Mouse (Mus musculus): Measurements from ENCODE around the gene Npsr1. TPM values are rescaled to one million over a fixed set of nuclear protein-coding genes. Genes with fewer than 3 reads are reported as not detected.

Gene Npsr1
- total and polyA plus RNA-seq, 3 experiments = 0.13 TPM; not detected in 1

DNA sequence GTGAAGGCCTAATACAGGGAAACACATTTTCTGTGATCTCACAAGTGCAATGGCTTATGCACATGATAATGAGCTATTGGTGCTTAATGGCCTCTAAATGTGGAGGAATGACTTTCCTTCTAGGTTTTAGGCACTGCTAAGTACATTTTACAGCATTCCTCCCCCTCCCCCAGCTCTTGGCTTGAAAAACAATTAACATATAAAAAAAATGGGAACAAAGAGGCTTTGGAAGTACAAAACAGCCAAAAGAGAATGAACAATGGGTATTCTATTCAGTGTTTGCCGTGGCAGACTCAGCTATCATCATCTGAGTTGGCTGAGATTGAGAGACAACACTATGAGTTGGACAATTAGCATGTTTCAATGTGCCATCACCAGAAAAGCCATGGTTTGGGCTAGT lies 62.6 kb downstream of the Npsr1 start:
- no peak overlapping the region for H3K27ac ChIP-seq (ENCODE audit: insufficient read depth, low read depth)
- H3K9ac ChIP-seq (ENCODE audit: insufficient read depth, low read depth) = no peak overlapping the region
- H3K4me2 ChIP-seq (ENCODE audit: insufficient read depth, low read depth, poor library complexity, severe bottlenecking) = no peak overlapping the region
- H3K27me3 ChIP-seq (replicated peaks) = no peaks in the 10 kb centered on the region
- DNase-seq (ENCODE audit: extremely low read depth) = no peak
- in situ Hi-C loops (cut with MboI; ENCODE audit: low pct_ligation_motif_present, low pct_unique_long_range_greater_than_20kb, low sequenced_read_pairs) = no loop called here
- no peaks in the 10 kb centered on the region for H3K79me2 ChIP-seq (replicated peaks; ENCODE audit: control insufficient read depth, extremely low read depth, insufficient read depth, poor library complexity, severe bottlenecking)
- no peak overlapping the region for H3K4me3 ChIP-seq (replicated peaks in 1 of 3; ENCODE audit: low read depth in 2 of 3, low read length in 2 of 3, poor library complexity in 1 of 3)
- no peaks in the 10 kb centered on the region for H3K9me3 ChIP-seq (replicated peaks; ENCODE audit: low read length)
- TF ChIP-seq ZKSCAN1 (IDR thresholded peaks at IDR 0.05; ENCODE audit: borderline replicate concordance, low read depth, low read length) (no peak), ETS1 (conservative IDR thresholded peaks at IDR 0.05; ENCODE audit: low read depth, low read length) (no peak), CHD1 (IDR thresholded peaks at IDR 0.05; ENCODE audit: low read depth, low read length) (no peak), NELFE (IDR thresholded peaks at IDR 0.05; ENCODE audit: low read depth, low read length) (no peak), ZC3H11A (IDR thresholded peaks at IDR 0.05; ENCODE audit: low read depth, low read length) (no peak), JUND (conservative IDR thresholded peaks at IDR 0.05; ENCODE audit: low read depth, low read length) (no peak), RCOR1 (conservative IDR thresholded peaks at IDR 0.05; ENCODE audit: low read depth, low read length) (no peak), JUN (IDR thresholded peaks at IDR 0.05; ENCODE audit: insufficient read depth, low read depth, low read length) (no peak)
- dilution Hi-C loops (cut with MboI; ENCODE audit: extremely low pct_ligation_motif_present, extremely low pct_unique_long_range_greater_than_20kb, low sequenced_read_pairs) = no loop called here
- H3K36me3 ChIP-seq (replicated peaks in 1 of 2; ENCODE audit: control insufficient read depth in 1 of 2, insufficient read depth in 1 of 2, low read length in 1 of 2) = no peaks in the 10 kb centered on the region
- no peaks in the 10 kb centered on the region for H3K4me1 ChIP-seq (ENCODE audit: control insufficient read depth in 1 of 2, insufficient read depth in 2 of 2)

DNA sequence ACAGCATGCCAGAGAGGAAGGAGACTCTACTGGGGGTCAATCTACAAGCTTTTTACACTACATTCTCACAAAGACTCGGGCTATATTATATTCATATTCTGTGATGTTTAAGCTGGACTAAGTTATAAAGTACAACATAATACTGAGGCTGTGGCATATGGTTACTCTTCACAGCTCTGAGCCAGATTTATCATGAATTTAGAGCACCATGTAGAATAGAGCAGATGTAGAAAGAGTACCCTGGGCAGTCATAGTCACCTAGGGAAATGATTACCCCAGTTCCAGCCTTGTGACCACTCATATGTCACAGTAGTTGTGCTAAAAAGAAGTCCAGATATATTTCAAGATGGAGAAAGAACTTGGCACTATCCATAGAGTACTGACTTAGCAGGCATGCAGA lies 70.7 kb downstream of the Npsr1 start:
- dilution Hi-C loops (cut with MboI; ENCODE audit: extremely low pct_ligation_motif_present, extremely low pct_unique_long_range_greater_than_20kb, low sequenced_read_pairs) (no loop called here), in situ Hi-C loops (cut with MboI; ENCODE audit: low pct_ligation_motif_present, low pct_unique_long_range_greater_than_20kb, low sequenced_read_pairs) (no loop called here)
- DNase-seq (ENCODE audit: extremely low read depth) = no peak
- Histone ChIP-seq H3K9ac (ENCODE audit: insufficient read depth, low read depth) (no peak overlapping the region), H3K27ac (ENCODE audit: insufficient read depth, low read depth) (no peak overlapping the region), H3K4me2 (ENCODE audit: insufficient read depth, low read depth, poor library complexity, severe bottlenecking) (no peak overlapping the region), H3K36me3 (replicated peaks in 1 of 2; ENCODE audit: control insufficient read depth in 1 of 2, insufficient read depth in 1 of 2, low read length in 1 of 2) (no peaks in the 10 kb centered on the region), H3K4me1 (ENCODE audit: control insufficient read depth in 1 of 2, insufficient read depth in 2 of 2) (no peaks in the 10 kb centered on the region), H3K27me3 (replicated peaks) (no peaks in the 10 kb centered on the region), H3K79me2 (replicated peaks; ENCODE audit: control insufficient read depth, extremely low read depth, insufficient read depth, poor library complexity, severe bottlenecking) (no peaks in the 10 kb centered on the region), H3K9me3 (replicated peaks; ENCODE audit: low read length) (no peaks in the 10 kb centered on the region), H3K4me3 (replicated peaks in 1 of 3; ENCODE audit: low read depth in 2 of 3, low read length in 2 of 3, poor library complexity in 1 of 3) (no peak overlapping the region)
- no peak for TF ChIP-seq TBP (conservative IDR thresholded peaks at IDR 0.05; ENCODE audit: low read depth, low read length)
- TF ChIP-seq USF2 (conservative IDR thresholded peaks at IDR 0.05; ENCODE audit: low read depth, low read length) = no peak
- no peak for TF ChIP-seq CTCF (conservative IDR thresholded peaks at IDR 0.05 in 1 of 2, IDR thresholded peaks at IDR 0.05 in 1 of 2; ENCODE audit: low read depth in 2 of 2, low read length in 2 of 2)
- no peak for TF ChIP-seq JUN (IDR thresholded peaks at IDR 0.05; ENCODE audit: insufficient read depth, low read depth, low read length)
- TF ChIP-seq SMC3 (IDR thresholded peaks at IDR 0.05; ENCODE audit: low read depth, low read length) = no peak
- no peak for TF ChIP-seq TCF12 (IDR thresholded peaks at IDR 0.05; ENCODE audit: low read depth, low read length)
- no peak for TF ChIP-seq MYC (IDR thresholded peaks at IDR 0.05; ENCODE audit: low read depth, low read length)
- TF ChIP-seq UBTF (IDR thresholded peaks at IDR 0.05; ENCODE audit: low read depth, low read length) = no peak
- no peak for TF ChIP-seq IRF4 (IDR thresholded peaks at IDR 0.05; ENCODE audit: low read depth, low read length)
- TF ChIP-seq POLR2A (IDR thresholded peaks at IDR 0.05; ENCODE audit: low read depth, low read length) = no peak
- no peak for TF ChIP-seq ETS1 (conservative IDR thresholded peaks at IDR 0.05; ENCODE audit: low read depth, low read length)
- no peak for TF ChIP-seq ELF1 (IDR thresholded peaks at IDR 0.05; ENCODE audit: low read depth, low read length)
- TF ChIP-seq HCFC1 (IDR thresholded peaks at IDR 0.05; ENCODE audit: low read depth, low read length) = no peak
- no peak for TF ChIP-seq MAZ (IDR thresholded peaks at IDR 0.05; ENCODE audit: low read depth, low read length)
- TF ChIP-seq ZC3H11A (IDR thresholded peaks at IDR 0.05; ENCODE audit: low read depth, low read length) = no peak
- no peak for TF ChIP-seq ZMIZ1 (IDR thresholded peaks at IDR 0.05; ENCODE audit: low read depth, low read length)
- TF ChIP-seq CHD1 (IDR thresholded peaks at IDR 0.05; ENCODE audit: low read depth, low read length) = no peak
- no peak for TF ChIP-seq MXI1 (IDR thresholded peaks at IDR 0.05; ENCODE audit: low read depth, low read length)
- TF ChIP-seq KAT2A (IDR thresholded peaks at IDR 0.05; ENCODE audit: insufficient replicate concordance, low read length) = no peak
- TF ChIP-seq SIN3A (IDR thresholded peaks at IDR 0.05; ENCODE audit: low read length) = no peak

All from CH12.LX (cell line).